Mouse (Mus musculus) kidney, embryonic 16.5 days (tissue): ENCODE results near the gene Gm10277. TPM values are rescaled to one million over a fixed set of nuclear protein-coding genes. Genes with fewer than 3 reads are reported as not detected.

Experiments used
- ATAC-seq: fragments of 200-750 bp; cut with Nextera tagmentation; 2 replicates; pipeline ENCODE4 v1.8.0; 2017; ENCODE audit warnings: moderate TSS enrichment; ENCODE audit not compliant: low FRiP score, low TSS enrichment
- H3K27ac ChIP-seq: fragments of 300-500 bp; sonication (generic); 2 replicates; pipeline ENCODE4 v1.5.1; 2014; ENCODE audit warnings: low read length
- H3K27me3 ChIP-seq: fragments of 300-500 bp; sonication (generic); 2 replicates; pipeline ENCODE4 v1.6.1; 2014; ENCODE audit warnings: low read length, control low read depth, mixed read lengths; ENCODE audit not compliant: insufficient read depth
- H3K36me3 ChIP-seq: fragments of 300-500 bp; sonication (generic); 2 replicates; pipeline ENCODE4 v1.6.1; 2014; ENCODE audit warnings: low read length, control low read depth, mixed read lengths; ENCODE audit not compliant: insufficient read depth
- H3K4me1 ChIP-seq: fragments of 300-500 bp; sonication (generic); 2 replicates; pipeline ENCODE4 v1.6.1; 2014; ENCODE audit warnings: low read length, control low read depth, mixed read lengths; ENCODE audit not compliant: insufficient read depth
- H3K4me2 ChIP-seq: fragments of 300-500 bp; sonication (generic); replicated peaks from 2 replicates; pipeline ENCODE4 v1.6.1; 2014; ENCODE audit warnings: low read depth, low read length
- H3K4me3 ChIP-seq: fragments of 300-500 bp; sonication (generic); 2 replicates; pipeline ENCODE4 v1.5.1; 2014; ENCODE audit warnings: mild to moderate bottlenecking, low read length
- H3K9ac ChIP-seq: fragments of 300-500 bp; sonication (generic); replicated peaks from 2 replicates; pipeline ENCODE4 v1.6.1; 2014; ENCODE audit warnings: low read length
- H3K9me3 ChIP-seq: fragments of 300-500 bp; sonication (generic); 2 replicates; pipeline ENCODE4 v1.6.1; 2016; ENCODE audit warnings: low read length, control low read depth
- WGBS: fragments of 180-500 bp; shearing (Covaris S2); extraction: QIAGEN DNeasy Blood & Tissue Kit; methylation state at CpG from one replicate; pipeline ENCODE4 v1.1.7; 2014; 5-methylcytosine and 5-hydroxymethylcytosine counted together
- polyA plus RNA-seq: library from polyadenylated mRNA; unstranded; fragments of >200 nt; fragmentation: Nextera tagmentation; extraction: Ambion mirVana; gene quantifications from 2 replicates; pipeline ENCODE4 v1.2.1, GENCODE M21; 2015

Gene Gm10277
- polyA plus RNA-seq, 1 experiment from 2014 or later, result 1.5 TPM

DNA sequence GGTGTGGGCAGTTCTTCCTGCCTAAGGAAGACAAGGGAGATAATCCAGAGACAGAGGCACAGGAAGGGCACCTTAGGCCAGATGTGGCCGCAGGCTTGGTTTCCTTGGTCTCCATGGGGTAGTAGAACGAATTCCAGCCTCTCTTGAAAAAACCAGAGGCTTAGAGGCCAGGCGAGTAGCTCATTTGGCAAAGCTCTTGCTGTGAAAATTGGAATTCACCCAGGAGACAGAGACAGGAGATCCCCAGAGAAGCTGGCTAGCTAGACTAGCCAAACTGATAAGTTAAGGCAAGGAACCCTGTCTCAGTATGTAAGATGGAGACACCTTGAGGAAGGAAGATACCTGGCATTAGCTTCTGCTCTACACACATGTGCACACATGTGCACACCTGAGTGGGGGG lies 38.8 kb upstream of the Gm10277 start:
- no peak for ATAC-seq
- H3K9ac ChIP-seq, result no peak overlapping the region
- H3K27me3 ChIP-seq, result no peaks in the 10 kb centered on the region
- H3K27ac ChIP-seq, result no peak overlapping the region
- H3K9me3 ChIP-seq, result no peaks in the 10 kb centered on the region
- no peak overlapping the region for H3K4me2 ChIP-seq
- WGBS, result 56% methylated on average over 3 of the region's 3 CpGs
- H3K36me3 ChIP-seq, result peaks cover 30% of the 10 kb centered on the region
- no peak overlapping the region for H3K4me3 ChIP-seq
- H3K4me1 ChIP-seq, result 0 out of 2 replicates have a peak, but pooled peaks cover 3% of the 10 kb centered on the region

- no peaks in the 10 kb centered on the region for H3K27me3 ChIP-seq
- H3K36me3 ChIP-seq, result peaks cover 34% of the 10 kb centered on the region
- H3K4me2 ChIP-seq, result no peak overlapping the region
- no peak overlapping the region for H3K9ac ChIP-seq
- no peak overlapping the region for H3K27ac ChIP-seq
- no peak overlapping the region for H3K4me3 ChIP-seq
- WGBS, result 5% methylated on average over 5 of the region's 5 CpGs
- no peaks in the 10 kb centered on the region for H3K9me3 ChIP-seq
- ATAC-seq, result no peak
- 0 out of 2 replicates have a peak, but pooled peaks cover 3% of the 10 kb centered on the region for H3K4me1 ChIP-seq
Observed at GRCm38 (mm10) chr11:77825853-77826252, 38.3 kb upstream of the Gm10277 start.

- 0 out of 2 replicates have a peak, but pooled peaks cover 3% of the 10 kb centered on the region for H3K4me1 ChIP-seq
- no peak overlapping the region for H3K9ac ChIP-seq
- WGBS, result 19% methylated on average over 7 of the region's 7 CpGs
- no peak overlapping the region for H3K4me3 ChIP-seq
- no peaks in the 10 kb centered on the region for H3K9me3 ChIP-seq
- no peak overlapping the region for H3K27ac ChIP-seq
- no peaks in the 10 kb centered on the region for H3K27me3 ChIP-seq
- ATAC-seq, result no peak
- peaks cover 36% of the 10 kb centered on the region for H3K36me3 ChIP-seq
- no peak overlapping the region for H3K4me2 ChIP-seq
Observed at GRCm38 (mm10) chr11:77822781-77823180, 35.2 kb upstream of the Gm10277 start.

DNA sequence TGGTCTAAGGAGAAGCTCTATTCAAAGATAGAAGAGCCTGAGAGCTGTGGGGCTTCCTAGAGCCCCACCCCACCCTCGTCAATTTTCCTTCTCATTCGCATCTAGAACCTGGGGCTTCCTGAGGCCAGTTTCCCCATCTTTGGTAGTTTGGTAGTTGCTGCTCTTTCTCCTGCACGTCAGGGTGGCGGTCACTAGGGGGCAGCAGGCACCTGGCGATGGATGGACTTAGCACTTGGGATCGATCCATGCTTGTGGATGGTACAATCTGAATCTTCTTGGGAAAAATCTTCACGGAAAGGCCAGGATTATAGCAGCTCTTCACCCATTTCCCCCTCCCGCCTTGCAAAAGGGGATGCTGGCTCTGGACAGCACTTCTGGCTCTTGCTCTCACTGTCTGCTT lies 34.1 kb upstream of the Gm10277 start:
- Histone ChIP-seq H3K4me3 (no peak overlapping the region), H3K36me3 (peaks cover 33% of the 10 kb centered on the region), H3K27me3 (no peaks in the 10 kb centered on the region), H3K4me2 (no peak overlapping the region), H3K4me1 (0 out of 2 replicates have a peak, but pooled peaks cover 3% of the 10 kb centered on the region), H3K9ac (no peak overlapping the region), H3K9me3 (no peaks in the 10 kb centered on the region), H3K27ac (no peak overlapping the region)
- 17% methylated on average over 8 of the region's 8 CpGs for WGBS
- no peak for ATAC-seq

DNA sequence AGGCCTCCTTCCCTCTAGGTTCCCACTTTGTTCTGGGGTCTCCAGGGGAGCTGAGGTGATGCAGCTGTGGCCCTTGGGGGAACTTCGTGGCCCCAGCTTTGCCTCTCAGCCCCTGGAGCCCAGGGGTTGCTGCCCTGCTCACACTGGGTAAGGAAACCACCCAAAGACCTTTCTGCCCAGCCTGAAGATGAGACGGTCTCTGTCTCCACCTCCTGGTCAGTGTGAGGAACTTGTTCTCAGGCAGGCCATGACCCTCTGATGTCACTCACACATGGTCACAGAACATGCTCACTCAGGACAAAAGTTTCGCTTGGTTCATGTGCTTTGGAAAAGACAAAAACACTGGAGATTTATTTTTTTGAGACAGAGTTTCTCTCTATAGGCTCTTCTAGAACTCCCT lies 28.5 kb upstream of the Gm10277 start:
- Histone ChIP-seq H3K4me3 (no peak overlapping the region), H3K4me2 (no peak overlapping the region), H3K27me3 (no peaks in the 10 kb centered on the region), H3K9ac (no peak overlapping the region), H3K27ac (no peak overlapping the region), H3K36me3 (peaks cover 23% of the 10 kb centered on the region), H3K4me1 (no peaks in the 10 kb centered on the region), H3K9me3 (no peaks in the 10 kb centered on the region)
- peak; percentile 53; the same call in 1 of the 2 replicates for ATAC-seq
- WGBS, result 22% methylated on average over 3 of the region's 3 CpGs

- 67% methylated on average over 2 of the region's 2 CpGs for WGBS
- H3K9me3 ChIP-seq, result no peaks in the 10 kb centered on the region
- H3K36me3 ChIP-seq, result peaks cover 14% of the 10 kb centered on the region
- no peaks in the 10 kb centered on the region for H3K4me1 ChIP-seq
- no peak overlapping the region for H3K4me3 ChIP-seq
- no peaks in the 10 kb centered on the region for H3K27me3 ChIP-seq
- H3K9ac ChIP-seq, result no peak overlapping the region
- no peak for ATAC-seq
- no peak overlapping the region for H3K27ac ChIP-seq
- no peak overlapping the region for H3K4me2 ChIP-seq
Observed at GRCm38 (mm10) chr11:77813969-77814368, 26.4 kb upstream of the Gm10277 start.

DNA sequence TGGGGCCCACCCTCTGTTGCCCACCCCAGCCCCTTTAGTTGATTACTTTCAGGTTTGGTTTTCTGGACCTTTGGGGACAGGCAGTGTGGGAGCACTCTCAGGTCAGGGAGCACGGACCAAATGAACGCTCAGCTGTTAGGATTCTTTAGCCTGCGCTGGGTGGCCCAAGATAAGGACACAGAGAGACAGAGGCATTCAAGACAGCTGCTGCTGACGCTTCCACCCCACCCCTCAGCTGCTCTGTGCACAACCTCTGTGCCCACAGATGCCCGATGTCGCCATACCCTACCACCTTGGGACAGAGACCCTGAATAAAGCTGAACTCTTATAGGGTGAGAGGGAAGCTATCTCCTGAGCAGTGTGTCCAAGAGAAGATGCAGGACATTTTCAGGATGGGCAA lies 22.5 kb upstream of the Gm10277 start:
- Histone ChIP-seq H3K9me3 (no peaks in the 10 kb centered on the region), H3K4me1 (no peaks in the 10 kb centered on the region; the same call in 1 of the 2 replicates), H3K36me3 (peaks cover 6% of the 10 kb centered on the region), H3K9ac (no peak overlapping the region), H3K4me3 (no peak overlapping the region), H3K4me2 (no peak overlapping the region), H3K27ac (no peak overlapping the region), H3K27me3 (no peaks in the 10 kb centered on the region)
- 94% methylated on average over 6 of the region's 6 CpGs for WGBS
- ATAC-seq, result no peak

DNA sequence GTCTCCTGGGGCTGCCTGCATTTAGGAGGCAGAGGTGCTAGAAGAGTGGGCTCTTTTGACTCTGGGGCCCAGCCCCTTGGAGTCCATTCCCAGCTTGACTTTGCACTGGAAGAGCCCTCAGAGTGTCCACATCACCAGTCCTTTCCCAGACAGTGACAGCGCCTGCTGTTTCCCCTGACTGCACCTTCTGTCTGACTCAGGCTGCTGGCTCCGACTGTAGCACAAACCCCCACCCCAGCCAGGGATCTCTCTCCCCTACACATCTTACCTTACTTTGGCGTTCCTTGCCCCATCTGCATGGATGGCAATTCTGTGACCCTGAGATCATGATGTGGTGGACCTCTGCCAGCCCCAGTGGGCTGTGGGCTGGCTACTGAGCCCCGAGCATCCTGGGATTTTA lies 21.7 kb upstream of the Gm10277 start:
- Histone ChIP-seq H3K27ac (no peak overlapping the region), H3K9ac (no peak overlapping the region), H3K36me3 (peaks cover 6% of the 10 kb centered on the region), H3K27me3 (no peaks in the 10 kb centered on the region), H3K4me1 (no peaks in the 10 kb centered on the region; the same call in 1 of the 2 replicates), H3K4me2 (no peak overlapping the region), H3K4me3 (no peak overlapping the region), H3K9me3 (no peaks in the 10 kb centered on the region)
- WGBS, result 79% methylated on average over 4 of the region's 4 CpGs
- no peak for ATAC-seq

DNA sequence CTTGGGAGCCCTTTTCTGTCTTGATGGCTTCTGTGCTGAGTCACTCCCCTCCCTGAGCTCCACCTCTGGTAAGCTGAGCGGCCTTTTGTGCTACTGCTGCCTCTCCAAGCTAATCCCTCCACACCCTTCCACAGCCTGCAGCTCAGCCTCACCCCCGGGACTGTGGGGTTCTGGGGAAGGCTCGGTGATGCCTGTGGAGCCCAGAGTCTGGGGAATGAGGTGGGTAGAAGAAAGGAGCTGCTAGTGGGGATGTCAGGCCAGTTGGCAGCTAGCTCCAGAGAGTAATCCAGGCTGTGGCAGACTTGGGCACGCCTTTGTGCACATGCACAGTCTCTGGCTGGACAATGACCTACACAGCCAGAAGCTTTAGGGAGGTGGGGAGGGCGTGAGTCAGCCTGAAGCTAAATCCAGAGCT lies 20.5 kb upstream of the Gm10277 start:
- H3K9me3 ChIP-seq, result no peaks in the 10 kb centered on the region
- H3K4me1 ChIP-seq, result no peaks in the 10 kb centered on the region; the same call in 1 of the 2 replicates
- 54% methylated on average over 5 of the region's 5 CpGs for WGBS
- H3K36me3 ChIP-seq, result peaks cover 6% of the 10 kb centered on the region
- H3K27me3 ChIP-seq, result no peaks in the 10 kb centered on the region
- no peak overlapping the region for H3K27ac ChIP-seq
- no peak overlapping the region for H3K4me3 ChIP-seq
- no peak overlapping the region for H3K9ac ChIP-seq
- ATAC-seq, result no peak
- H3K4me2 ChIP-seq, result no peak overlapping the region

DNA sequence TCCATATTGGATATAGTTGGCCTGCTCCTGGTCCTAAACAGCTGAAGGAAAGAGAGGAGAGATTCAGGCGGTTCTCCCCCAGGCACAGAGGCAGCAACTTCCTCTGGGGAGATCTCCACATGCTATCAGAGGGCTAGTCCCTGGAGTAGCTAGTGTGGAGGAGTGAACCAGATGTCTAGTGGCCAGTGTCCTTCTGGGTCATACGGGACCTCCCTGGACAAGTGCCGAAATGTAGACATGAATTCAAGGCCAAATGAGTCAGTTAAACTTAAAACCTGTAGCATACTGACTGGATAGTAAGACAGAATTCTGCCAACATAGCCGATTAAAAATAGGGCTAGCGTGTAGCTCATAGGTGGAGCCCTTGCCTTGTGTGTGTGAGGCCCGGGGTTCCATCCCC lies 19.3 kb upstream of the Gm10277 start:
- ATAC-seq, result no peak
- Histone ChIP-seq H3K9ac (no peak overlapping the region), H3K4me1 (no peaks in the 10 kb centered on the region; the same call in 1 of the 2 replicates), H3K27me3 (no peaks in the 10 kb centered on the region), H3K36me3 (no peaks in the 10 kb centered on the region), H3K27ac (no peak overlapping the region), H3K4me2 (no peak overlapping the region), H3K4me3 (no peak overlapping the region), H3K9me3 (no peaks in the 10 kb centered on the region)
- 75% methylated on average over 6 of the region's 6 CpGs for WGBS
